Mouse (Mus musculus) intestine, embryonic 16.5 days (tissue): Measurements from ENCODE around the gene Gm14569. TPM values are rescaled to one million over a fixed set of nuclear protein-coding genes. Genes with fewer than 3 reads are reported as not detected.
A peak's percentile ranks its signal among the peaks of the same experiment; 100 is the strongest.

Source experiments
- ATAC-seq: fragments of 200-750 bp; cut with Nextera tagmentation; 2 replicates; pipeline ENCODE4 v1.8.0; 2017; ENCODE audit warnings: moderate TSS enrichment, moderate library complexity
- H3K27ac ChIP-seq: fragments of 300-500 bp; sonication (generic); 2 replicates; pipeline ENCODE4 v1.5.1; 2014; ENCODE audit warnings: mild to moderate bottlenecking, low read length
- H3K27me3 ChIP-seq: fragments of 300-500 bp; sonication (generic); replicated peaks from 2 replicates; pipeline ENCODE4 v1.6.1; 2014; ENCODE audit warnings: low read length, control low read depth, mixed read lengths; ENCODE audit not compliant: control insufficient read depth, insufficient read depth
- H3K36me3 ChIP-seq: fragments of 300-500 bp; sonication (generic); 2 replicates; pipeline ENCODE4 v1.6.1; 2014; ENCODE audit warnings: low read length, control low read depth; ENCODE audit not compliant: control insufficient read depth, insufficient read depth
- H3K4me1 ChIP-seq: fragments of 300-500 bp; sonication (generic); 2 replicates; pipeline ENCODE4 v1.6.1; 2014; ENCODE audit warnings: low read length, control low read depth, mixed read lengths; ENCODE audit not compliant: control insufficient read depth, insufficient read depth
- H3K4me2 ChIP-seq: fragments of 300-500 bp; sonication (generic); 2 replicates; pipeline ENCODE4 v1.6.1; 2014; ENCODE audit warnings: low read depth, low read length, control low read depth
- H3K4me3 ChIP-seq: fragments of 300-500 bp; sonication (generic); 2 replicates; pipeline ENCODE4 v1.5.1; 2014; ENCODE audit warnings: mild to moderate bottlenecking, low read length
- H3K9ac ChIP-seq: fragments of 300-500 bp; sonication (generic); 2 replicates; pipeline ENCODE4 v1.6.1; 2014; ENCODE audit warnings: low read depth, low read length
- H3K9me3 ChIP-seq: fragments of 300-500 bp; sonication (generic); 2 replicates; pipeline ENCODE4 v1.6.1; 2016; ENCODE audit warnings: low read length, control low read depth; ENCODE audit not compliant: control insufficient read depth
- WGBS: fragments of 180-500 bp; shearing (Covaris S2); extraction: QIAGEN DNeasy Blood & Tissue Kit; methylation state at CpG from one replicate; pipeline ENCODE4 v1.1.7; 2014; 5-methylcytosine and 5-hydroxymethylcytosine counted together
- polyA plus RNA-seq: library from polyadenylated mRNA; unstranded; fragments of >200 nt; fragmentation: Nextera tagmentation; extraction: Ambion mirVana; gene quantifications from 2 replicates; pipeline ENCODE4 v1.2.1, GENCODE M21; 2015

The Gm14569 gene
- polyA plus RNA-seq, result not detected in 2 replicates

DNA sequence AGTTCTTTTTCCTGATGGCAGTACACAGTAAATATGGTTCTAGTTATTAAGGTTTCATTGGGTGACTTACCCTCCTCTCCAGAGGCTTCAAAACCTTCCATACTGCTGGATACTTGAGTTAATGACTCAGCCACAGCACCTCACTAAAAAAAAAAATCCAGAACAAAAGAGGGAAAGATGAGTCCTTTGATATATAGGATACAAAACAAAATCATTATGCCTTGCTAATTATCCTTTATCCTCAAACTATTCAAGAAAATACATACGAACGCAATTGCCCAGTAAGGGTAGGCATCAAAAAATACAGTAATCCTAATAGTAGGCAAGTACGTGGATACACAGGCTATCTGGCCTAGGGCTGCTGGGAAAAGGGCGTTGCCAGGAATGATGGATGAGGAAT, at the start of gene Gm14569:
TSS of gene Gm14569 (minus strand) at position 101 of the 400 bp plus-strand sequence.
- Histone ChIP-seq H3K27ac (no peak within 1 kb of the TSS), H3K27me3 (no peaks in the 10 kb centered on the region), H3K36me3 (no peaks in the 10 kb centered on the region), H3K9ac (no peak within 1 kb of the TSS), H3K4me1 (no peaks in the 10 kb centered on the region), H3K4me2 (no peak within 1 kb of the TSS), H3K4me3 (no peak within 1 kb of the TSS), H3K9me3 (no peaks in the 10 kb centered on the region)
- 91% methylated on average over 4 of the region's 4 CpGs for WGBS
- ATAC-seq, result no peak

DNA sequence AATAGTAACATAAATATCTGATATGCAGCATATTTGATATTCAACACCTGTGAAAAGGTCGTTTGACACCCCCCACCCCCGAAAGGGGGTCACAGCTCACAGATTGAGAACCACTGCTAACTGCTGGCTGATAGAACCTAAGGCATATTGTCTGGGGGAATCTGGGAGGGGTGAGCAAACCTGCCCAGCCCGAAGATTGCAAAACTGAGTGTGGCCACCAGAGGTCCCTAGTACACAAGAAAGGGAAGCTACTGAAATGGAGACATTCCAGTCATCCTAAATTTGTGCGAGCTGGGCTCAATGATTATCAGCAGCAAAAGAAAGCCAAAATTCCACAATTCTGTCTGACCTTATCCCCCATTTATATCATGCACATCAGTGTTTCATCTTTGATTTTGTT, 42.9 kb upstream of the Gm14569 start:
- no peak for ATAC-seq

DNA sequence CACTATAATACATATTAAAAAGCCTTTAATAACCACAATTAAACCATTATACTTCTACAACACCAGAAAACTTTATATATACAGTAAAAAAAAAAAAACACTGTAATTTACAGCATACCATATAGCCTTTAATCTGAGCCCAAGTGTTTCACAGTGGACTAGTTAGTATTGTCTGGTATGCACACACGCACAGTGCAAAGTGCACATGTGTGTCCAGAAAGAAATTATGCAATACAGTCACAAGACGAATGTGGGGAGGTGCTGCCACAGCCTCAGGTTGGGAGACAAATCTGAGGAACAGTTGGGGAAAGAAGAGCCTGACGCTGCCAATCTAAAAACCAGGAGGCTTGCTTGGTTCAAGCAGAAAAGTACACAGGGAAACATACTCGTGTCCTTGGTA, 42.1 kb upstream of the Gm14569 start:
- Histone ChIP-seq H3K4me3 (0 out of 2 replicates have a peak overlapping the region, but pooled peaks have one; percentile 1), H3K27ac (peak overlapping the region; percentile 25; the same call in 1 of the 2 replicates), H3K27me3 (no peaks in the 10 kb centered on the region), H3K9me3 (no peaks in the 10 kb centered on the region), H3K36me3 (no peaks in the 10 kb centered on the region), H3K4me1 (no peaks in the 10 kb centered on the region), H3K4me2 (no peak overlapping the region), H3K9ac (no peak overlapping the region)
- ATAC-seq, result peak; percentile 92
- WGBS, result 55% methylated on average over 4 of the region's 4 CpGs

More for the DNA sequence above, 42.9 kb upstream of the Gm14569 start:
- Histone ChIP-seq H3K36me3 (no peaks in the 10 kb centered on the region), H3K27ac (no peak overlapping the region), H3K4me2 (no peak overlapping the region), H3K9me3 (no peaks in the 10 kb centered on the region), H3K27me3 (no peaks in the 10 kb centered on the region), H3K4me1 (no peaks in the 10 kb centered on the region), H3K4me3 (no peak overlapping the region), H3K9ac (no peak overlapping the region)
- WGBS, result 18% methylated on average over 4 of the region's 4 CpGs

DNA sequence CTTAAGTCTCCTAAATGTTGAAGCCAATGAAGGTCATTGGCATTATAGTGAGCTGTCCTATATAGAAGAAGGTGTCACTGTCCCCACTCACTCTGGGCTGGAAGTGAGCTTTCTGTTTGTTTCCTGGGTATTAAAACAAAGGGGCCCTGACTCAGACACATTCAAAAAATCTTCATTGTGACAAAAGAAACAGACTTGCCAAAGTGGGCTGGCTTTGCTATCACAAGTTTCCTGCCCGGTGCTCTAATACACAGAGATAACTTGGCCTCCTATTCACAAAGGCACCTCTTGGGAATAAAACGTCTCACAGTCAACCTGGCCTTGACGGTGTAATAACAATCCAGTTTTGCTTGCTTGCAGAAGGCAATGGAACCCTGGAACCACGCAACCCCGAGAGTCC, 38.6 kb upstream of the Gm14569 start:
- ATAC-seq, result no peak
- no peak overlapping the region for H3K27ac ChIP-seq
- H3K4me2 ChIP-seq, result no peak overlapping the region
- no peaks in the 10 kb centered on the region for H3K9me3 ChIP-seq
- no peak overlapping the region for H3K4me3 ChIP-seq
- whole genome bisulfite sequencing, result 74% methylated on average over 5 of the region's 5 CpGs
- H3K9ac ChIP-seq, result no peak overlapping the region
- H3K36me3 ChIP-seq, result no peaks in the 10 kb centered on the region
- no peaks in the 10 kb centered on the region for H3K4me1 ChIP-seq
- H3K27me3 ChIP-seq, result no peaks in the 10 kb centered on the region

DNA sequence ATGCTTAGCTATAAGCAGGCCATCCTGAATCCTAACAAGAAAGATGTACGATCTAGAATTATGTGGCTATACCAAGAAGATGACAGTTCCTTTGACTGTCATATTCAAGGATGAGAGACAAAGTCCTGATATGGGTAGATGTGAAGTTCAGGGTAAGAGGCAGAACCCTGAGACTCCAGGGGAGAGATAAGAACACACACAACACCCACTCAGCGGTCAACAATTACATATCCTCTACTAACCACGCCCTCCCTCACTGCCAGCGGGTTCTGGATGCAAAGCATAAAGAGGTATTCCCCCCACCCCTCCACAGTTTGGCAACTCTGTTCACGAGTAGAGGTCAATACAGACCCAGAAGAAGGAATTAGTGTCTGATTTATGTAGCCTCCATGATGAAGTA, 32.1 kb upstream of the Gm14569 start:
- Histone ChIP-seq H3K9me3 (no peaks in the 10 kb centered on the region), H3K4me1 (no peaks in the 10 kb centered on the region), H3K9ac (no peak overlapping the region), H3K4me3 (no peak overlapping the region), H3K36me3 (no peaks in the 10 kb centered on the region), H3K4me2 (no peak overlapping the region), H3K27me3 (no peaks in the 10 kb centered on the region), H3K27ac (no peak overlapping the region)
- 53% methylated on average over 5 of the region's 5 CpGs for WGBS
- no peak for ATAC-seq

DNA sequence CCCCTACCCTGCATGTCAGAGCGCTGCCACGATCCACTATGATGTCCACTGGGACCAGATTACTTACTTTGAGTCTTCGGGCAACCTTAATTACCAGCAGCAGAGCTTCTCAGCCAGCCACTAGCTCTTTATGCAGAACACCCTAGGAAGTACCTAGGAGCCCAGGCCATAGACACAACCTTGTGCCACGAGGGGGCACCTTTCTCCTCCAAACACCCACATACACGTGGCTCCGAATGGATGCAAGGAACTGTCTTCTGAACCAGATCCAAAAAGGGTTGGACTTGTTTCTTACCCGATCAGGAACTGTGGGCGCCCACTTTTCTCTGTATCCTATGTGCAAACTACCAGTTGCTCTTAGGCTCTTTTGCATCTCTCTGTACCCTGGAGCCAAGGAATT, 22.1 kb upstream of the Gm14569 start:
- H3K4me1 ChIP-seq, result no peaks in the 10 kb centered on the region
- no peak for ATAC-seq
- 59% methylated on average over 8 of the region's 8 CpGs for WGBS

DNA sequence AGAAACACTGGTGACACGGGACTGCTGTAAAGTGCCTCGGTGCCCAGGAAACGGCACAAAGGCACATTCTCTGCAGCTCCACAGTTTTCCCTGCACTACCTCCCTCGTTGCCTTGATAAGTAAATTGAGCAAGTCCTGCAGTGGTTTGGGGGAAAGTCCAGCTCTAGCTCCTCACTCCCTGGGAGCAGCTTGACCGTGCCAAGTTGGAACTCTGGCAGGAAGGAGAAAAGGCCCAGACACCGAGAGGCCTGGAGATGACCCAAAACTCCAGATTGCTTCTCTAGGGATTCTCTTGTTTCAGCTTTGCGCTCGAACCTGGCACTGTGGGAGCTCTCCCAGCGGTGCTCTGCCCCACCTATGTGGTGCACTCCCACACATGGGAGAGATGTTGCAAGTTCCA, 21.6 kb upstream of the Gm14569 start:
- Histone ChIP-seq H3K27me3 (no peaks in the 10 kb centered on the region), H3K4me3 (no peak overlapping the region), H3K9me3 (no peaks in the 10 kb centered on the region), H3K9ac (no peak overlapping the region), H3K27ac (no peak overlapping the region), H3K4me2 (no peak overlapping the region), H3K4me1 (no peaks in the 10 kb centered on the region), H3K36me3 (no peaks in the 10 kb centered on the region)
- 57% methylated on average over 9 of the region's 9 CpGs for WGBS
- ATAC-seq, result no peak

More for the DNA sequence above, 22.1 kb upstream of the Gm14569 start:
- H3K9me3 ChIP-seq, result no peaks in the 10 kb centered on the region
- H3K27ac ChIP-seq, result no peak overlapping the region
- no peak overlapping the region for H3K9ac ChIP-seq
- H3K36me3 ChIP-seq, result no peaks in the 10 kb centered on the region
- H3K4me3 ChIP-seq, result no peak overlapping the region
- H3K27me3 ChIP-seq, result no peaks in the 10 kb centered on the region
- H3K4me2 ChIP-seq, result no peak overlapping the region

DNA sequence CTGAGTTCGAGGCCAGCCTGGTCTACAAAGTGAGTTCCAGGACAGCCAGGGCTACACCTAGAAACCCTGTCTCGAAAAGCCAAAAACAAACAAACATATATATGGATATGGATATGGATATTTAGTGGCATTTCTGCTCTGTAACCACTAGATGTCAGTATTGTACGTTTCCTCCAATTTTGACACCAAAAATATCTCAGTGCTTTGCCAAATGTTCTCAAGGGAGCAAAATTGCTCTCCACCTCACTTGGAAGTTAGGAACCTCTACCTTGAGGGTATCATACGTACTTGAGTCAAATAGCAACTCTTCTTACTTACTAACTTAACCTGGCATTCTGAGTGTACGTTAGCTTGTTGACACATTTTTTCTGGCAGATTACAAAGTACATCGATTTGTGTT, 15.2 kb upstream of the Gm14569 start:
- H3K27me3 ChIP-seq, result no peaks in the 10 kb centered on the region
- H3K4me3 ChIP-seq, result no peak overlapping the region
- ATAC-seq, result no peak
- WGBS, result 37% methylated on average over 6 of the region's 6 CpGs
- H3K4me2 ChIP-seq, result no peak overlapping the region
- no peaks in the 10 kb centered on the region for H3K9me3 ChIP-seq
- no peak overlapping the region for H3K27ac ChIP-seq
- H3K36me3 ChIP-seq, result no peaks in the 10 kb centered on the region
- no peaks in the 10 kb centered on the region for H3K4me1 ChIP-seq
- no peak overlapping the region for H3K9ac ChIP-seq

DNA sequence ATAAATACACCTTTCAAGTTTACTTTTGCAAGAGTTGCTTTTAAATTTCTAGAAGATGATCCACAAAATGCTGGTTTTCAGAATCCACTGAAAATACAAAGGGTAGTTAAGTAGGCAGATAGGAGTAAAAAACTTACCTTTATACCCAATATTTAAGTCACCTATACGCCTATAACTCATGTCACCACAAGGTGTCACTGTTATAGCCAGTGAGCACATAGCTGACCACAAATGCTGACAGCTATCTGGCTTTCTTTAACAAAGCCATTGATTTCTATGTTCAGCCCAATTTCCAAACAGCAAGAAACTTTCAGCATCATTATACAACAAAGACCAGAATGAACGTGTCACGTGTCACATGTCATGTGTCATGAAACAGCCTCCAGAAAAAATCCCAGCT, 2.1 kb downstream of the Gm14569 start:
- Histone ChIP-seq H3K36me3 (no peaks in the 10 kb centered on the region), H3K4me3 (no peak overlapping the region), H3K4me1 (no peaks in the 10 kb centered on the region), H3K9me3 (no peaks in the 10 kb centered on the region), H3K27ac (no peak overlapping the region), H3K4me2 (no peak overlapping the region), H3K27me3 (no peaks in the 10 kb centered on the region), H3K9ac (no peak overlapping the region)
- 29% methylated on average over 3 of the region's 3 CpGs for WGBS
- no peak for ATAC-seq

DNA sequence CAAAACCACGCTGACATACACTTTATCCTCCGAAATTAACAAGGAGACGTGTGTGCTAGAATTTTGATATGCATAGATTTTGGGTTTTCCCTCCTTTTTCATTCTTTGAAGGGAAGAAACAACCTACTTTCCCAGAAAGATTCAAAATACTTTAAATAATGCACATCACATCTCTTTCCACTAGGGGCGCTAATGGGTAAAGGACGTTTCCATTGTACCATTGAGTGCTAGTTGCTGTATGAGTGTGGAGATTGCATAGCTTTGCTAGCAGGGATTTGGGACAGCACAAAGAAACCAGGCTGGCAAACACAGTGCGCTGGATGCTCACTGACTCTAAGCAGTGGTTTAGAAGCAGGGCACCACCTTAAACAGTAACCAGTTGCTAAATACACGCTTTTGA, 3.6 kb downstream of the Gm14569 start:
- no peaks in the 10 kb centered on the region for H3K9me3 ChIP-seq
- no peak overlapping the region for H3K4me2 ChIP-seq
- H3K36me3 ChIP-seq, result no peaks in the 10 kb centered on the region
- H3K4me3 ChIP-seq, result no peak overlapping the region
- H3K27ac ChIP-seq, result no peak overlapping the region
- 43% methylated on average over 7 of the region's 7 CpGs for WGBS
- ATAC-seq, result no peak
- no peaks in the 10 kb centered on the region for H3K27me3 ChIP-seq
- no peak overlapping the region for H3K9ac ChIP-seq
- no peaks in the 10 kb centered on the region for H3K4me1 ChIP-seq
